Mouse (Mus musculus): ENCODE data around the gene Gsg1.

DNA sequence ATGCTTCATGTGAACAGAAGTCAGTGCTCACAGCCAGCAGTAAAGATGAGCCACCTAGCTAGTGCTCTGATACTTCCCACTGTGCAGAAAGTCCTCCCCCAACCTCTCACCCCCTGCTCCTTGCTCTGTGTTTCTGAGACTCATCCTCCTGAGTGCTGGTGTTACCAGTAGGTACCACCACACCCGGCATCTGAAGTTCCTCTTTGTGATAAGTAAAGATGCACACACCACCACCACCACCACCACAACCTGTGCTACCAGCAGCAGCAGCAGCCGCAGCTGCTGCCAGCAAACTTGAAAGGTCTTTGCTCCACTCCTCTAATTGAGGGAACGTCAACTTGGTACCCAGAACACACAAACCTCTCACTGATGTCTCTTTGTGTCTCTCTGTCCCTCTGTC is 13.1 kb upstream of the Gsg1 start:
- TF ChIP-seq POLR2A (IDR thresholded peaks at IDR 0.05; ENCODE audit: extremely low read depth, insufficient read depth, low read length) (no peak), CTCF (IDR thresholded peaks at IDR 0.05; ENCODE audit: low read depth, low read length) (no peak)

All from liver, adult 2 months (tissue).